Mouse (Mus musculus): ENCODE results near the gene Psip1. TPM values are rescaled to one million over a fixed set of nuclear protein-coding genes. Genes with fewer than 3 reads are reported as not detected.
"Not testable (repeated sequence)": the region's sequence is repeated elsewhere in the genome, so short reads cannot be mapped to it uniquely, and the experiment has no call there.

Gene Psip1
- total RNA-seq (2021), result 100 to 1,000 TPM; 271 to 277 TPM

DNA sequence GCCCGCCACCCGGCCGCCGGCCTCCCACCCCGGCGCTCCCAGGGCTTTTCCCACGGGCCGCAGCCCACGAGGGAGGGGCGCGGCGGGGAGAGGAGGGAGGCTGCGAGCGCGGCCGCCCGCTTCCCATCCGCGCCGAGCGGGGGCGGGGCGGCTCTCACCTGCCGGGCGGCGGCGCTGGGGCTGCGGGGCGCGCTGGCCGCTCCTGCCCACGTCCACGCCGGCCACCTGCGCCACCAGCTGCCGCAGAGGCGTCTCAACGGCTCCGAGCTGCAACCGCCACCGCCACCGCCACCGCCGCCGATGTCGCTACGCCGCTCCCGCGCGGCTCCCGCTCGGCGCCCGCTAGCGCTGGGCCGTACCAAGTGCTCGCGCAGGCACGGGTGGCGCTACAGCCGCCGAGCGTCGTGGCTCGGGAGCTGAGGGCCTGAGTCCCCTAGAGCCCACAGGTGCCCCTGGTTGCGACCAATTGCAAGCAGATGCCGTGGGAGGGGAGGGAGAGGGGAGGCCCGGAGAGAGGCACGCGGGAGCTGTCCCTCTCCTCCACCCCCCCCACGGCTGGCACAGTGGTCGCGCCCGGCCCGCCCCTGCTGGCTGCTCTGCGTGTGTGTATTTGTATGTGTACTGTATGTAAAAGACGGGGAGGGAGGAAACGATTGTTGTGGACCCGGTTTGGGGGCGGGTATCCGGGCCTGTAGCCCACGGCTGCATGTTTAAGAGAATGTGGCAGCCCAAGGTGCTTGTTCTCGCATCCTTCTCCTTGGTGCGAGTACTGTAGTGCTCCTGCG lies at the start of gene Psip1:
Psip1 (minus strand) TSS at position 343 of the 785 bp plus-strand sequence.
- peak; percentile 94 for DNase-seq
- intact Hi-C loops (cut with DNase I), result loop anchor here (5.0 kb wide), 1 partner anchor 81 kb away; no protein-coding TSS in a partner anchor

DNA sequence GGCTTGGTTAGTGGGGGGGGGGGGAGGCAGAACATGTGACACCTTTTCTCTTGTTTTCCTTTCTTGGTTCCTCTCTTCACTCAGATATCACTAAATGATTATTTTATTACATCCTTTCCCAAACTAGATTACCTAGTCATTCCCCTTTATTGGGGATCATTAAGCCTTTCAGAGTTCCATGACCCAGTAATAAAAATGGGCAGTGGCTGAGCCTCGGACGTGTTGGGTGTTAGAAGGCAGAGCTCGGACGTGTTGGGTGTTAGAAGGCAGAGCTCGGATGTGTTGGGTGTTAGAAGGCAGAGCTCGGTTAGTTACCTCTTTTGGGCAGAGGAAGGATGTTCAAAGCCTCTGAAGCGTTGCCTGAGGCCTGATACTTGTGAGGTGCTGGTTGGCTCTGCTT lies 47.8 kb upstream of the Psip1 start:
- intact Hi-C loops (cut with DNase I), result no loop called here
- DNase-seq, result no peak

- intact Hi-C loops (cut with DNase I), result no loop called here
- no peak for DNase-seq
Measured at GRCm38 (mm10) chr4:83533168-83533911, 47.1 kb upstream of the Psip1 start.

- DNase-seq; intact Hi-C loops (cut with DNase I): not testable (repeated sequence)
Measured at GRCm38 (mm10) chr4:83530060-83530459, 43.8 kb upstream of the Psip1 start.

- intact Hi-C loops (cut with DNase I), result loop anchor here (5.0 kb wide), 1 partner anchor 39 kb away; no protein-coding TSS in a partner anchor
- peak; percentile 31 for DNase-seq
Measured at GRCm38 (mm10) chr4:83527921-83528320, 41.7 kb upstream of the Psip1 start.

- intact Hi-C loops (cut with DNase I), result loop anchor here (5.0 kb wide), 1 partner anchor 40 kb away; no protein-coding TSS in a partner anchor
Measured at GRCm38 (mm10) chr4:83526988-83527334, 40.7 kb upstream of the Psip1 start.

DNA sequence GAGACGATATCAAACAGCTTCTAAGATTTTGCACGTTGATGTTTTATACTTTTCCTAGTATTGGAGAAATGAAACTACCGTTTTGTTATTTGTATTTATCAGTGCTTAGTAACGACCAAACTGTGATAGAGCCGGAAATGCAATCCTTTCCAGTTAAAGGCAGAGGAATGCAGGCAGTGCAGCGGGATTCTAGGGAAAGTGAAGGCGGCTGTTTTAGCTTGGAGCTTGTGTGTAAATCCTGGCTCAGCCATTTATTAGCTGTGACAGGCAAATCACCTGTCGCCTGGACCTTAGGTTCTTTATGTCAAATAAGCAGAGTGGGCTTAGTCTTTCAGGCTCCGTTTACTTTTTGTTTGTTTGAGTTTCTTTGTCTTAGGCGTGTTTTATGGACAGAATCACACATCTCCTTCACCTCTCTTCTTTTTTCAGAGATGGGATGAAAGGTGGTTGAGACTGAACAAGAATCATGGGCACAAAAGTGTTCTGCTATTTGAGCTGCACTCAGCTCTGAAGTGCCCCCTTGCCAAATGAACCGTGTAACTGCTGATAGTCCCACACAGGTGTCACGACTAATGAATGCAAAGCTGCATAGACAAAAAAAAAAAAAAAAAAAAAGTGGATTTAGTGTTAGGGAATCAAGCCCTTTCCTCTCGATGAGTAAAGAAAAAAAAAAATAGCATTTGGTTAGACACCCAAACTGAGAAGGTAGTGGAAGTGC lies 40.2 kb upstream of the Psip1 start:
- DNase-seq, result no peak
- intact Hi-C loops (cut with DNase I), result loop anchor here (5.0 kb wide), 1 partner anchor 41 kb away; no protein-coding TSS in a partner anchor

More at GRCm38 (mm10) chr4:83526988-83527334, 40.7 kb upstream of the Psip1 start:
- DNase-seq, result no peak

DNA sequence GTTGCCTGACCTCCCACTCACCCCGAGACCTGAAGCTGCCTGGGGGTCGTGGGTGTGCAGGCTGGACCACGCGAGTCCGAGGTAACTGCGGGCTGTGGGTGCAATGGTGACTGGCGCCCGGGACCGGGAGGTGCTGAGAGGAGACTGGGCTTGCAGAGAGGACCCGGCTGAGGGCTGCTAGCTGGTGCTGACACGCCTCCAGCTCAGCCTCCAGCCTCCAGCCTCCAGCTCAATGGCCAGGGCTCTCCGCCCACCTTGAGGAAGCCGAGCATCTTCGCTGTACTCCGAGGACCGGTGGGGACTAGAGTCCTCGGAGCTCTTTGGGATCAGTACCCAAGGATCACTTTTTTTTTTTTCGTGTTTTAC lies 39.4 kb upstream of the Psip1 start:
- intact Hi-C loops (cut with DNase I), result loop anchor here (5.0 kb wide), 1 partner anchor 42 kb away; no protein-coding TSS in a partner anchor

GRCm38 (mm10) chr4:83524843-83525689 lies 38.8 kb upstream of the Psip1 start, which contains the start of gene Ccdc171:
Gene Ccdc171, plus strand, starts transcription at chr4:83525545.
- DNase-seq, result peak; percentile 97
- intact Hi-C loops (cut with DNase I), result loop anchor here (5.0 kb wide), 1 partner anchor 42 kb away; no protein-coding TSS in a partner anchor

More for the DNA sequence above, 39.4 kb upstream of the Psip1 start:
- no peak for DNase-seq

GRCm38 (mm10) chr4:83524456-83524842 lies 38.2 kb upstream of the Psip1 start:
- intact Hi-C loops (cut with DNase I), result no loop called here
- no peak for DNase-seq

DNA sequence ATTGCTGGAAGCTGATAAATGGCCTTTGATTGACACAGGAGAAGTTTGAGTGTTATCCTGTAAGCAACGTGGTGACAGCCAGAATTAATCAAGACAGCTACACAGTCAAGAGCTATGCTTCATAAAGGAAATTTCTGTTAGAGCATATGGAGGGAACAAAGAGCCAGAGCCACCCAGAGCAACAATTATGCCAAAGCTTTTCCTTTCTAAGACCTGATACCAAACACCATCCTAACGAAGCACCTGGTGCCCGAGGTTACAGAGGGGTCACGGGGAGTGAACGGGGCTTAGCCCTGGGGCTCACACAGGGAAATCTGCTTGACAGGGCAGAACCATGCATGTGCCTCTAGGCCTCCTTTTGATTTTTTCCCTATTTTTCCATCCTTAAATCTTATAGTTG lies 35.8 kb upstream of the Psip1 start:
- intact Hi-C loops (cut with DNase I), result no loop called here
- no peak for DNase-seq

- intact Hi-C loops (cut with DNase I), result no loop called here
- DNase-seq, result no peak
Measured at GRCm38 (mm10) chr4:83520308-83520707, 34.0 kb upstream of the Psip1 start.

DNA sequence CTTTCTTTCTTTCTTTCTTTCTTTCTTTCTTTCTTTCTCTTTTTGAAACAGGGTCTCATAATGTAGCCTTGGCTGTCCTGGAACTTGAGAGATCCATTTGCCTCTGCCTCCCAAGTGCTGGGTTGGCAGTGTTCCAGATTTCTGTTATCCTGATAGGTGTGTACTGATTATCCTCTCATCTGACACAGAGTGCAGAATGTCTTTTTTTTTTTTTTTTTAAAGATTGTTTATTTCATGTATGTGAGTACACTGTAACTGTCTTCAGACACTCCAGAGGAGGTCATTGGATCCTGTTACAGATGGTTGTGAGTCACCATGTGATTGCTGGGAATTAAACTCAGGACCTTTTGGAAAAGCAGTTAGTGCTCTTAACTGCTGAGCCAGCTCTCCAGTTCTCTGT lies 33.5 kb upstream of the Psip1 start:
- intact Hi-C loops (cut with DNase I), result no loop called here
- no peak for DNase-seq

DNA sequence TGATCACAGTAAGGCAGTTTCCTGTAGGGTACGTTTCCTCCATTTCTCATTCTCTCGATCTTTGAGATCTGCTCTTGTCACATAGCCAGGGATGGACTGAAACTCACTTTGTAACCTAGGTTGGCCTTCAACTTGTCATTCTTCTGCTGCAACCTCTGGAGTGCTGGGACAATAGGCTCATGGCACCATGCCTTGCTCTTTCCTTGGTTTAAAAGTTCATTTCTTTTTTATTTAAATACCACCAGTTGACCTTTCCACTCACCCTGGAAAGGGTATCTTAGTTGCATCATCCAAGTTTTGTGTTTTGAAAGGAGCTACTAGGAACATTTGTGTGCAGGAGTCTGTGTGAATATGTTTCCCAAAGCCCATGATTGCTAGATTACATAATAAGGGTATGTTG lies 32.9 kb upstream of the Psip1 start:
- DNase-seq, result no peak
- intact Hi-C loops (cut with DNase I), result no loop called here

DNA sequence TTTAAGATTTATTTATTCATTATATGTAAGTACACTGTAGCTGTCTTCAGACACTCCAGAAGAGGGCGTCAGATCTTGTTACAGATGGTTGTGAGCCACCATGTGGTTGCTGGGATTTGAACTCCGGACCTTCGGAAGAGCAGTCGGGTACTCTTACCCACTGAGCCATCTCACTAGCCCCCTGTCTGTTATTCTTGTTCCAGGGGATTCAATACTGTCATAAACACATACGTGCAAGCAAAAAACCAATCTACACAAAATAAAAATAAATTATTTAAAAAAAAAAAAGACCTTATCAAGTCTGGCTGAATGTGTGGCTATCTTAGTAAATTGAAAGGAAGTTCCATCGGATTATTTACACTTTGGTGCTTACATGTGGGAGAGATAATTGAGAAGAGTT lies 29.9 kb upstream of the Psip1 start:
- intact Hi-C loops (cut with DNase I); DNase-seq: not testable (repeated sequence)

DNA sequence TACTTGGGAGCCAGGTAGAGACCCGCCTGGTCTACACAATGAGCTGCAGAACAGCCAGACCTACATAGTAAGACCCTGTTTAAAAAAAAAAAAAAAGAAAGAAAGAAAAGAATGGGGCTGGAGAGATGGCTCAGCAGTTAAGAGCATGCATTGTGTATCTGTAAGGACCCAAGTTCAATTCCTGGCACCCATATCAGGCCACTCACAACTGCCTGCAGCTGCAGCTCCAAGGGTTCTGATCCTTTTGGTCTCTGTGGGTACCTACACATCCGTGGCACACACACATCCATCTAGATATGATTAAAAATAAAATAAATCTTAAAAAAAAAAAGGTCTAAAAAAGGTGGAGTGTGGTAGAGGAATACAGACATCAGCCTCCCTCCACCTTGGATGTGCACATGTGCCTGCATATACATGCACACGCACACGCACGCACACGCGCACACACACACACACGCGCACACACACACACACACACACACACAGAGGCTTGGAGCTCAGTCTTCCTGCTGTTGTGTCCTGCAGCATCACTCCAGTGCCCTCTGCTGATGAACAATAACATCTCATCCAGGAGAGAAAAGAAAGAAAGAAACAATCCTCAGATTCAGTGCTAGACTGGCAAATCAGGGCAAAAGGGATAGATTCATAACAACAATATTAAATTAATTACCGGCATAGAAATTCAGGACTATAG lies 28.9 kb upstream of the Psip1 start:
- peak; percentile 13 for DNase-seq
- intact Hi-C loops (cut with DNase I), result no loop called here

DNA sequence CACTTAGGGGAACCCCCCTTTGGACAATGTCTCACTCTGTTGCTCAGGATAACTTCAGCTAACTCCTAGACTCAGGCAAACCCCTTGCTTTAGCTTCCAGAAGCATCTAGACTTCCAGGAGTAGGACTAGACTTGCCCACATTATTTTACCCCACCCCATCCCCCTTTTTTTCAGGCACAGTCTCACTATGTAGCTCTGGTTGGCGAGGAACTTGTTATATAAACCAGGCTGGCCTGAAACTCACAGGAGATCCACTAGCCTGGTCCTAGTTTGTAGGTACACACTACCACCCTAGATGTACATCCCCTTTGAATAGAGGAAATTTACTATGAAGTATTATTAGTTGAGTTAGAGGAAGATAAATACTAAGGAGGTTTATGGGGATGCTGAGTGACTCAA lies 27.9 kb upstream of the Psip1 start:
- intact Hi-C loops (cut with DNase I), result no loop called here

DNA sequence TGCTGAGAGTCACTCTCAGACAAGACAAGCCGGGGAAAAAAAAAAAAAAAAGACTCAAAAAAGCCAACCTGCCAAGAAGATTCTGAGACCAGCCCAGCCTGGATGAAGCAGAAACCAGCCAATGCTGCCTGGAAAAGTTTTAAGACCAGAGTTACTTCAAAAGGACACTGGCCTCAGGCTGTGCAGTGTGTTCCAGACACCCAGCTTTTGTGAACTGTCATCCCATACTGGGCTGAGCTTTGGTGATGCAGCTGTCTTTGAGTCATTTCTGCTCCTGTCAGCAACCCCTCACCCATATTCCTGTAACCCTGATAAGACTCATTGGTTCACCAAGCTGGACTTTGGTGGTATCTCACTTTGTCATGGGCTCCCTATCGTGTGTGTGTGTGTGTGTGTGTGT lies 26.4 kb upstream of the Psip1 start:
- intact Hi-C loops (cut with DNase I), result no loop called here

More for the DNA sequence above, 27.9 kb upstream of the Psip1 start:
- no peak for DNase-seq

GRCm38 (mm10) chr4:83512217-83512616 lies 26.0 kb upstream of the Psip1 start:
- intact Hi-C loops (cut with DNase I), result no loop called here
- DNase-seq, result no peak

More for the DNA sequence above, 26.4 kb upstream of the Psip1 start:
- DNase-seq, result no peak

Data from left cerebral cortex, postnatal 4 days (tissue).